Mouse (Mus musculus): ENCODE measurements around the gene Cyp8b1. TPM values are rescaled to one million over a fixed set of nuclear protein-coding genes. Genes with fewer than 3 reads are reported as not detected.
A peak's percentile ranks its signal among the peaks of the same experiment; 100 is the strongest.

The Cyp8b1 gene
- 0.31 and 0.40 TPM in 2 replicates for polyA plus RNA-seq (2015; fragmentation: Nextera tagmentation; extraction: Ambion mirVana)

- no peak for DNase-seq (ENCODE audit: low spot score)
Observed at GRCm38 (mm10) chr9:121916102-121916501, at the start of gene Cyp8b1. Gene Cyp8b1 (minus strand): TSS chr9:121916305.

- DNase-seq (ENCODE audit: low spot score) = no peak
Observed at GRCm38 (mm10) chr9:121964941-121965340, 48.8 kb upstream of the Cyp8b1 start.

GRCm38 (mm10) chr9:121959966-121960635 lies 44.0 kb upstream of the Cyp8b1 start:
- no peak for DNase-seq (ENCODE audit: low spot score)

- DNase-seq (ENCODE audit: low spot score) = no peak
Observed at GRCm38 (mm10) chr9:121952596-121952995, 36.5 kb upstream of the Cyp8b1 start.

- no peak for DNase-seq (ENCODE audit: low spot score)
Observed at GRCm38 (mm10) chr9:121951114-121951423, 35.0 kb upstream of the Cyp8b1 start.

GRCm38 (mm10) chr9:121950418-121951113 lies 34.5 kb upstream of the Cyp8b1 start, which contains the start of gene Fam198a:
Gene Fam198a (plus strand): TSS chr9:121950988.
- DNase-seq (ENCODE audit: low spot score) = no peak

GRCm38 (mm10) chr9:121948431-121948830 lies 32.3 kb upstream of the Cyp8b1 start:
- no peak for DNase-seq (ENCODE audit: low spot score)

GRCm38 (mm10) chr9:121947784-121948183 lies 31.7 kb upstream of the Cyp8b1 start:
- peak; percentile 29 for DNase-seq (ENCODE audit: low spot score)

GRCm38 (mm10) chr9:121943628-121944027 lies 27.5 kb upstream of the Cyp8b1 start:
- no peak for DNase-seq (ENCODE audit: low spot score)

- no peak for DNase-seq (ENCODE audit: low spot score)
Observed at GRCm38 (mm10) chr9:121943005-121943404, 26.9 kb upstream of the Cyp8b1 start.

- peak; percentile 46 for DNase-seq (ENCODE audit: low spot score)
Observed at GRCm38 (mm10) chr9:121937944-121938355, 21.8 kb upstream of the Cyp8b1 start.

- peak; percentile 75 for DNase-seq (ENCODE audit: low spot score)
Observed at GRCm38 (mm10) chr9:121937451-121937864, 21.4 kb upstream of the Cyp8b1 start.

GRCm38 (mm10) chr9:121936952-121937351 lies 20.8 kb upstream of the Cyp8b1 start:
- DNase-seq (ENCODE audit: low spot score) = no peak

GRCm38 (mm10) chr9:121934856-121935255 lies 18.8 kb upstream of the Cyp8b1 start:
- no peak for DNase-seq (ENCODE audit: low spot score)

GRCm38 (mm10) chr9:121928498-121928897 lies 12.4 kb upstream of the Cyp8b1 start:
- DNase-seq (ENCODE audit: low spot score) = peak; percentile 53

- no peak for DNase-seq (ENCODE audit: low spot score)
Observed at GRCm38 (mm10) chr9:121927721-121928120, 11.6 kb upstream of the Cyp8b1 start.

- DNase-seq (ENCODE audit: low spot score) = peak; percentile 38
Observed at GRCm38 (mm10) chr9:121926634-121927405, 10.7 kb upstream of the Cyp8b1 start.

GRCm38 (mm10) chr9:121925959-121926358 lies 9.9 kb upstream of the Cyp8b1 start:
- no peak for DNase-seq (ENCODE audit: low spot score)

GRCm38 (mm10) chr9:121924901-121925560 lies 8.9 kb upstream of the Cyp8b1 start:
- DNase-seq (ENCODE audit: low spot score) = no peak

- no peak for DNase-seq (ENCODE audit: low spot score)
Observed at GRCm38 (mm10) chr9:121923906-121924305, 7.8 kb upstream of the Cyp8b1 start.

- no peak for DNase-seq (ENCODE audit: low spot score)
Observed at GRCm38 (mm10) chr9:121923443-121923842, 7.3 kb upstream of the Cyp8b1 start.
